Mouse (Mus musculus) liver, embryonic 14.5 days (tissue): ENCODE data around the gene Dusp3. TPM values are rescaled to one million over a fixed set of nuclear protein-coding genes. Genes with fewer than 3 reads are reported as not detected.

ENCODE experiments used
- ATAC-seq: fragments of 200-750 bp; cut with Nextera tagmentation; 2 replicates; pipeline ENCODE4 v1.8.0; 2017; ENCODE audit warnings: moderate number of reproducible peaks, mild to moderate bottlenecking, moderate library complexity; ENCODE audit not compliant: insufficient read depth
- DNase-seq, 3 experiments: peaks; one replicate each; pipeline ENCODE4 v3.0.0-alpha.2; 2012 to 2013; ENCODE audit warnings: low read depth in 3 of 3, low spot score in 3 of 3
- H3K27ac ChIP-seq: fragments of 300-500 bp; sonication (generic); 2 replicates; pipeline ENCODE4 v1.5.1; 2014; ENCODE audit warnings: moderate library complexity, mild to moderate bottlenecking, control low read depth, inconsistent platforms
- H3K27me3 ChIP-seq: fragments of 300-500 bp; sonication (generic); 2 replicates; pipeline ENCODE4 v1.6.1; 2014; ENCODE audit warnings: mild to moderate bottlenecking, low read length, moderate library complexity; ENCODE audit not compliant: control insufficient read depth, insufficient read depth
- H3K36me3 ChIP-seq: fragments of 300-500 bp; sonication (generic); replicated peaks from 2 replicates; pipeline ENCODE4 v1.6.1; 2014; ENCODE audit warnings: low read depth; ENCODE audit not compliant: control insufficient read depth, insufficient read depth
- H3K4me1 ChIP-seq, 2 experiments: fragments of 200-500 bp in 1 of 2; fragments of 300-500 bp in 1 of 2; sonication (generic) in 1 of 2; replicated peaks; 2 replicates each; pipeline ENCODE4 v1.6.1; 2012 to 2014; ENCODE audit warnings: antibody characterized with exemption in 1 of 2, inconsistent platforms in 1 of 2, low read length in 1 of 2; ENCODE audit not compliant: control insufficient read depth in 2 of 2, insufficient read depth in 2 of 2
- H3K4me2 ChIP-seq: fragments of 300-500 bp; sonication (generic); 2 replicates; pipeline ENCODE4 v1.6.1; 2014; ENCODE audit warnings: low read depth, mild to moderate bottlenecking, control low read depth, moderate library complexity
- H3K4me3 ChIP-seq, 2 experiments: fragments of 200-500 bp in 1 of 2; fragments of 300-500 bp in 1 of 2; sonication (generic) in 1 of 2; 2 replicates each; pipeline ENCODE4 v1.5.1; 2012 to 2014; ENCODE audit warnings: low read depth in 2 of 2, low read length in 2 of 2, mild to moderate bottlenecking in 2 of 2, control low read depth in 1 of 2, inconsistent platforms in 1 of 2, moderate library complexity in 1 of 2; ENCODE audit not compliant: insufficient read depth in 1 of 2
- H3K9ac ChIP-seq: fragments of 300-500 bp; sonication (generic); replicated peaks from 2 replicates; pipeline ENCODE4 v1.6.1; 2014; ENCODE audit warnings: mild to moderate bottlenecking, control low read depth, moderate library complexity
- H3K9me3 ChIP-seq: fragments of 300-500 bp; sonication (generic); 2 replicates; pipeline ENCODE4 v1.6.1; 2016; ENCODE audit warnings: low read length, mixed read lengths; ENCODE audit not compliant: control insufficient read depth
- CTCF ChIP-seq: IDR thresholded peaks from 2 replicates; pipeline ENCODE4 v1.5.1; 2016; ENCODE audit warnings: antibody characterized with exemption, low read depth, control low read depth
- EP300 ChIP-seq: IDR thresholded peaks from 2 replicates; pipeline ENCODE4 v1.6.1; 2016; ENCODE audit warnings: antibody characterized with exemption, low read depth
- WGBS: fragments of 180-500 bp; shearing (Covaris S2); extraction: QIAGEN DNeasy Blood & Tissue Kit; methylation state at CpG from one replicate; pipeline ENCODE4 v1.1.7; 2014; ENCODE audit not compliant: insufficient replicate concordance; 5-methylcytosine and 5-hydroxymethylcytosine counted together
- polyA plus RNA-seq, 2 experiments: library from polyadenylated mRNA; depleted of rRNA in 1 of 2; stranded (reverse) in 1 of 2; unstranded in 1 of 2; fragments of >200 nt; fragmentation: Nextera tagmentation in 1 of 2; extraction: Ambion mirVana in 1 of 2; gene quantifications; 2 replicates each; pipeline versions ENCODE4 v1.2.1 to v1.2.3; 2012 to 2014

The Dusp3 gene
- polyA plus RNA-seq, 2 experiments = 4.8 to 6.3 TPM

DNA sequence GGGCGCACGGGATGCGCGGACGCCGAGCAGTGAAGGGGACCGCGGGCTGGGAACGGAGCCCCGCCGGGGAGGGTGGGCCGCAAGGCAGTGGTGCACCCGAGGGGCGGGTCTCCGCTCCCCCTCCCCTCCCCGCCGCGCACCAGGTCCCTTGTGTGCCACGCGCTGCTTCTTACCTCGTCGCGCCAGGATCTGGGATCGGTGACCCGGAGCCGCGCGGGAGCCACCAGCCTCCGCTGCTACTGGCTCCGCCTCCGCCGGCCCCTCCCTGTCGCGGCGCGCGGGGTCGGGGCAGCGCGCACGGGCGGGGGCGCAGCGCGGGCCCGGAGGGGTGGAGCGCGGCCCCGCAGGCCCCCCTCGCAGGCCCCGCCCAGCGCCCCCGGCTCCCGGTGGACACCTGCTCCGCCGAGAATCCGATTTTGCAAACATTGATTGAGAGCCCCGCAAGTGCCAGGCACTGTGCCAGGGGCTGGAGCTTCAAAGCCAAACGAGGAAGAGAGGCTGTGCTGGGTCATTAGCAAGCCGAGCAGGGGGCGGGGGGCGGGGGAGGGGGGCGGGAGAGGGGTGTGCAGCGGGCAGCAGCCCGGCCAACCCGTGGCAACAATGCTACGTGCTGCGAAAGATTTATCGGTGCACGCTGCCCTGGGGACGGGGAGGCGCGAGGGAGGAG lies 40.0 kb upstream of the Dusp3 start:
- peak; percentile 37; the same call in 1 of the 2 replicates for ATAC-seq

DNA sequence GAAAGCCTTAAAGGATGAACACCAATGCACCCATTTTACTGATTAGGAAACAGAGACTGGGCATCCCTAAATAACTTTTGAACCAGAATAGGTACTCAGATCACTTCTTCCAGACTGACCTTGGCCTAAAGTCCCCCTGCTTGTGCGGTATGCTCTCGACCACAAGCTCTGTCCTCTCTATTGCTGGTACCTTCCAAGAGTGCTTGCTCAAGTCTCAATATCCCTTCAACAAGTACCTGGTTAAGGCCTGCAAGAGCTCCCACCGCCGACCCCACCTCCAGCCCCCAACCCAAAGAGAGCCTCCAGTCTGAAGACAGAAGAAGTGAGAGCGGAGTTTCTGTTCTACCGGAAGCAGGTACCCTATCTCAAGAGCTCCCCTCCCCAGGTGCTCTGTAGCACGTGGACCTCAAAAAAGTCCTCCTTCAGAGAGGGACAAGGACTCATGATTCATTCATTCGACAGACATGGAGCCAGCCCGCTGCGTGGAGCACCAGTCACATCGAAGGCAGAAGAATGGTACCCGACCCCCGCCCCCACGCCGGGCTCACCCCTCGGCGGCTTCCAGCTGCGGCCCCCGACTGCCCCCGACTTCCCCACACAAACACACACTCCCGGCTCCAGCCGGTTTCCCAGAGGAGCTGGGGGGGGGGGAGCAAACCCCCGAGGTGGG lies 39.3 kb upstream of the Dusp3 start:
- Histone ChIP-seq H3K27me3 (peaks cover 35% of the 10 kb centered on the region), H3K9me3 (no peaks in the 10 kb centered on the region), H3K4me2 (peak overlapping the region; percentile 71), H3K9ac (no peak overlapping the region), H3K36me3 (no peaks in the 10 kb centered on the region), H3K4me3 (peak overlapping the region; percentile 50 to 56), H3K4me1 (peaks cover 6 to 7% of the 10 kb centered on the region in 2 experiments; a peak in 3 of 4 replicates), H3K27ac (no peak overlapping the region)
- no peak for DNase-seq
- 6% methylated on average over 23 of the region's 23 CpGs for WGBS
- ATAC-seq = no peak
- TF ChIP-seq CTCF (no peak), EP300 (no peak)

More for the DNA sequence above, 40.0 kb upstream of the Dusp3 start:
- no peak overlapping the region for H3K27ac ChIP-seq
- no peak for DNase-seq
- under 1% methylated on average over 70 of the region's 73 CpGs for whole genome bisulfite sequencing
- H3K4me2 ChIP-seq = peak overlapping the region; percentile 71
- H3K9me3 ChIP-seq = no peaks in the 10 kb centered on the region
- peaks cover 35% of the 10 kb centered on the region for H3K27me3 ChIP-seq
- peak overlapping the region; percentile 50 to 56 for H3K4me3 ChIP-seq
- TF ChIP-seq EP300 (no peak), CTCF (no peak)
- H3K9ac ChIP-seq = no peak overlapping the region
- H3K36me3 ChIP-seq = no peaks in the 10 kb centered on the region
- H3K4me1 ChIP-seq = peaks cover 6 to 7% of the 10 kb centered on the region in 2 experiments; a peak in 3 of 4 replicates

DNA sequence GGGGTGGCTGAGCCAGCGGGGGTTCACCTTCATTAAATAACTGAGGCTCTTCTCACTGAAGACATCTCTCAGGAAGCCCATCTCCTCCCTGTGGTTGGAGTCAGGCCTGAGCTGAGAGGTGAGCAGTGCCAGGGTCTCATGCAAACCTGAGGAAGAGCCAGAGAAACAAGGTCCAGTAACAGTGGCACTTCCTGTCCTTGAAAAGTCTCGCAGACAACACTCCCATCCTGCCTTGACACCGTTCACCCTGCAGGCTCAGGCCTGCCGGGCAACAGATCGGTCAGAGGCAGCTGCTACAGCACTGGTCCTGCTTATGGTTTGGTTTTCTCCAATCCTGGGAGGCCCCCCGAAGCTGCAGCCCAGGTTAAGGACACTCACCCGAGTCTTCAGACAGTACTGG lies 38.5 kb upstream of the Dusp3 start:
- no peak overlapping the region for H3K4me3 ChIP-seq
- 35% methylated on average over 7 of the region's 7 CpGs for WGBS
- DNase-seq (no peak), ATAC-seq (no peak)
- peaks cover 6 to 7% of the 10 kb centered on the region in 2 experiments; a peak in 3 of 4 replicates for H3K4me1 ChIP-seq
- H3K27ac ChIP-seq = no peak overlapping the region
- H3K9me3 ChIP-seq = no peaks in the 10 kb centered on the region
- H3K9ac ChIP-seq = no peak overlapping the region
- no peak overlapping the region for H3K4me2 ChIP-seq
- TF ChIP-seq EP300 (no peak), CTCF (no peak)
- peaks cover 35% of the 10 kb centered on the region for H3K27me3 ChIP-seq
- no peaks in the 10 kb centered on the region for H3K36me3 ChIP-seq

DNA sequence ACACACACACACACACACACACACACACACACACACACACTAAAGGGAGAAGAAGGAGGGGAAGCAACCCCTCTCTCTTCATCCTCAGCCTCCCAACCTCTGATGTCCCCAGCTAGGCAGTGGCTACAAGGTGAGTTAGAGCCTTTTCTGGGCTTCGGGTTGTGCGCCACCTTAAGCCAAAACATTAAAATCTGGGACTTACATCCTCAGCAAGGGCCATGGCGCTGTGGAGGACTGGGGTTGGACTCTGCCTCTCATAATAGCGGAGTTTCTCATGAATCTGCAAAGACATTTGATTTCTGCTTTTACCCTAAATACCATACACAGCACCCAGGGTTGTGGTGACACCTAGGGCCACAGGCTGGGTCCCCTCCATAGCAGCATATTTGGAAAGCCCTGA lies 38.1 kb upstream of the Dusp3 start:
- H3K4me3 ChIP-seq = no peak overlapping the region
- peaks cover 6% of the 10 kb centered on the region in 2 experiments; a peak in 3 of 4 replicates for H3K4me1 ChIP-seq
- H3K27me3 ChIP-seq = peaks cover 35% of the 10 kb centered on the region
- ATAC-seq (no peak), DNase-seq (no peak)
- no peak overlapping the region for H3K4me2 ChIP-seq
- H3K9ac ChIP-seq = no peak overlapping the region
- no peaks in the 10 kb centered on the region for H3K36me3 ChIP-seq
- 64% methylated on average over 4 of the region's 4 CpGs for WGBS
- H3K9me3 ChIP-seq = no peaks in the 10 kb centered on the region
- H3K27ac ChIP-seq = no peak overlapping the region
- TF ChIP-seq EP300 = no peak
- no peak for TF ChIP-seq CTCF

DNA sequence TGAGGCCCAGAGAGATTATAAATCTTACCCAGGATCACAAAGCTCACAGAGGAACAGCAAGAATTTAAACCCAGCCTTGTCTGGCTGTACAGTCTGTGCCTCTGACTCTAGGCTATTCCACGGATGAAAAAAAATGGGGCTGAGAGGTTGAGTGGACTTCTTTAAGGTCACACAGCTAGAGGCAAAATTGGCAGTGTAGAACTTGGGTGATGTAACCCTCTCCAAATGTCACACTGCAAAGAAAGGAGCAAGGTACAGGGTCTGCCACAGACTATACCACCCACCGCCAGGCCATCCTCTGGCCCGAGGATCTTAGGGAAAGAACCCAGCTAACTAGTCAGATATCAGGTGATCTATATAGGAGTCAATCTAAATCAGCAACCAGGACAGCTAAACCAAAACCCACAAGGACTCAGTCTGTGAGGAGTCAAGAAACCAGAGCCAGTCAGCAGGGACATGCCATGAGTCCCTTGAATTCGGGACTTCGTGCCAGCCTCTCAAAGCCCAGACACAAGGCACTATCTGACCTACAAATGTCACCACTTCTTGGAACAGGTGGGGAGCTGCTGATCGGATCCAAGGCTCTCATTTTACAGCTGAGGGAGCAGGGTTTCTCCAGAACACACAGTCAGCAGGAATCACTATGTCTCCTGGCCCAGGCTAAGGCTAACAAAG lies 37.4 kb upstream of the Dusp3 start:
- no peak for ATAC-seq
- H3K4me1 ChIP-seq = peaks cover 1 to 4% of the 10 kb centered on the region in 2 experiments; a peak in 3 of 4 replicates
- no peak overlapping the region for H3K4me2 ChIP-seq
- DNase-seq = no peak
- 58% methylated on average over 6 of the region's 6 CpGs for WGBS
- no peak overlapping the region for H3K4me3 ChIP-seq
- TF ChIP-seq CTCF (no peak), EP300 (no peak)
- no peaks in the 10 kb centered on the region for H3K9me3 ChIP-seq
- H3K36me3 ChIP-seq = no peaks in the 10 kb centered on the region
- H3K9ac ChIP-seq = no peak overlapping the region
- peaks cover 35% of the 10 kb centered on the region for H3K27me3 ChIP-seq
- H3K27ac ChIP-seq = no peak overlapping the region
